1 mouse cellular context compared by ENCODE assay signal in the genomic region with DNA sequence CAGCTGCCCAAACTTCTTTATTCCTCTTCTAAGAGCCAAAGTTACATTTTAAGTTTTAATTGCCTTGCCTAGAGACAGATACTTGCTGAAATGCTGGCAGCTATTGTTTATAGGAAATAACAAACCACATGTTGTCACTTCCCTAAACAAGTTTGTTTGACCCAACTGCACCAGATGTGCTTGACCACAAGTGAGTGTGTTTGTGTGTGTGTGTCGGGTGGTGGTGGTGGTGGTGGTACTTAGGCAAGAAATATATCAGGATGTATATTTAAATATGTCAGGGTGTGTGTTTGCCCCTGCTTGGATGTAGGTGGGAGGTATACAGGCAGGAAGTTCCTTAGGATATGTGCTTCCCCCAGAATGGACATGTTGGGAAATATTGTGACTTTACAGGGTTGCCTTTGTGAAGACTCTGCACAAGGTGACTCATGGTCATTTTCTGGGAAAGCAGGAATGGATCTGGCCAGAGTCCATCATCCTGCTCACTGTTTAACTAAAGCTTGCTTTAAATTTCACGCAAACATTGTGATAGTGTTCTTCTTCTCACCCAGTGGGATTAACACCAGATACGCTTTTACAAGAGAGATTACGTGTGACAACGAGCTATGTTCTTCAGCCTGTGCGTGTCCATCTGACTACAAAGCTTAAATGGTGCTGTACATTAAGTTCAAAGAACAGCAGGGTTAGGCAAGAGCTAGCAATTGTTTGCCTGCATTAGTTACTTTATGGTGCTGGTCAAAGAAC.
TF ChIP-seq lines count a peak whose summit lies in the region.

No protein-coding gene starts in this region.

TF ChIP-seq in CH12.LX, 34 proteins besides CTCF, POLR2A, EP300 and RAD21 (continued from another document):
- TF ChIP-seq TCF12 (IDR thresholded peaks at IDR 0.05; ENCODE audit: low read depth, low read length) = no peak
- no peak for TF ChIP-seq UBTF (IDR thresholded peaks at IDR 0.05; ENCODE audit: low read depth, low read length)
- no peak for TF ChIP-seq CHD2 (IDR thresholded peaks at IDR 0.05; ENCODE audit: low read length)
- TF ChIP-seq PAX5 (IDR thresholded peaks at IDR 0.05; ENCODE audit: low read length) = no peak
- TF ChIP-seq ZC3H11A (IDR thresholded peaks at IDR 0.05; ENCODE audit: low read depth, low read length) = no peak
- TF ChIP-seq MXI1 (IDR thresholded peaks at IDR 0.05; ENCODE audit: low read depth, low read length) = no peak
- no peak for TF ChIP-seq CHD1 (IDR thresholded peaks at IDR 0.05; ENCODE audit: low read depth, low read length)
- no peak for TF ChIP-seq ELF1 (IDR thresholded peaks at IDR 0.05; ENCODE audit: low read depth, low read length)
- TF ChIP-seq E2F4 (IDR thresholded peaks at IDR 0.05; ENCODE audit: insufficient replicate concordance, low read depth, low read length) = no peak
- TF ChIP-seq RCOR1 (conservative IDR thresholded peaks at IDR 0.05; ENCODE audit: low read depth, low read length) = no peak
